Comparison of ENCODE assay signal across 25 mouse cellular contexts in genomic region chr3:120000281-120000680, GRCm38 (mm10).
DNase-seq lines count a peak whose midpoint lies in the region; ATAC-seq lines count a peak whose summit lies in the region.
"Had no signal": no experiment of that assay in that cellular context is flagged by ENCODE, and none has a peak within 500 bp of the region (broad histone marks: within the 10 kb centered on the region; RNA-seq: fewer than 3 reads in every experiment).

No protein-coding gene starts in this region.

- H3K27ac ChIP-seq in lung, embryonic 16.5 days (ENCODE audit: low read length): no peak overlapping the region
- H3K27ac ChIP-seq: embryonic facial prominence, embryonic 12.5 days; heart, embryonic 13.5 days; hindbrain, postnatal 0 days; limb, embryonic 13.5 days; liver, embryonic 14.5 days; midbrain, embryonic 10.5 days; neural tube, embryonic 15.5 days had no signal

- no peaks in the 10 kb centered on the region for H3K9me3 ChIP-seq in lung, embryonic 16.5 days (ENCODE audit: control insufficient read depth, low read length)
- H3K9me3 ChIP-seq: embryonic facial prominence, embryonic 12.5 days; heart, embryonic 13.5 days; limb, embryonic 13.5 days; midbrain, embryonic 10.5 days; neural tube, embryonic 15.5 days had no signal

- H3K36me3 ChIP-seq in lung, embryonic 16.5 days (ENCODE audit: control insufficient read depth, insufficient read depth, low read length): no peaks in the 10 kb centered on the region
- H3K36me3 ChIP-seq: embryonic facial prominence, embryonic 12.5 days; heart, embryonic 13.5 days; limb, embryonic 13.5 days; midbrain, embryonic 10.5 days; neural tube, embryonic 15.5 days had no signal

- no peak overlapping the region for H3K9ac ChIP-seq in lung, embryonic 16.5 days (ENCODE audit: low read length)
- H3K9ac ChIP-seq: embryonic facial prominence, embryonic 12.5 days; heart, embryonic 13.5 days; limb, embryonic 13.5 days; liver, embryonic 14.5 days; neural tube, embryonic 15.5 days had no signal

- peak; percentile 67 for ATAC-seq in lung, embryonic 16.5 days (ENCODE audit: low read depth)
- ATAC-seq: forebrain, embryonic 14.5 days; hindbrain, postnatal 0 days; intestine, embryonic 16.5 days had no signal

- H3K4me3 ChIP-seq in lung, embryonic 16.5 days (ENCODE audit: low read length): no peak overlapping the region
- H3K4me3 ChIP-seq: embryonic facial prominence, embryonic 12.5 days; erythroblast, embryonic 14.5 days; heart, embryonic 13.5 days; limb, embryonic 13.5 days; midbrain, embryonic 10.5 days; neural tube, embryonic 15.5 days had no signal

- H3K27me3 ChIP-seq in lung, embryonic 16.5 days (ENCODE audit: control insufficient read depth, insufficient read depth, low read depth, low read length): no peaks in the 10 kb centered on the region
- H3K27me3 ChIP-seq: embryonic facial prominence, embryonic 12.5 days; heart, embryonic 13.5 days; limb, embryonic 13.5 days; neural tube, embryonic 15.5 days had no signal

- WGBS in lung, embryonic 16.5 days: 40% methylated on average over 5 of the region's 5 CpGs

- H3K4me1 ChIP-seq in lung, embryonic 16.5 days (replicated peaks; ENCODE audit: control insufficient read depth, insufficient read depth, low read length): peaks cover 3% of the 10 kb centered on the region; the same call in 1 of the 2 replicates
- H3K4me1 ChIP-seq: embryonic facial prominence, embryonic 12.5 days; midbrain, embryonic 10.5 days had no signal

- no peak overlapping the region for H3K4me2 ChIP-seq in lung, embryonic 16.5 days (ENCODE audit: low read depth, low read length)
- H3K4me2 ChIP-seq: embryonic facial prominence, embryonic 12.5 days; heart, embryonic 13.5 days; limb, embryonic 13.5 days; neural tube, embryonic 15.5 days had no signal

- no peak for DNase-seq in lung, postnatal 14 days
- DNase-seq in NIH3T3 (ENCODE audit: low read depth) (peak; percentile 75), adipocyte (ENCODE audit: low spot score) (peak; percentile 90)
- peak; percentile 44 for DNase-seq in lung, postnatal 36 days
- DNase-seq in thymus, postnatal 0 days (ENCODE audit: low spot score): no peak
- DNase-seq in frontal cortex, adult 2 months (ENCODE audit: extremely low spot score in 1 of 2, low spot score in 1 of 2): no peak
- DNase-seq: adrenal gland, adult 2 months; cerebellum, adult 11-12 months; cerebellum, postnatal 14 days; gastrocnemius, postnatal 14 days; heart, adult 18-20 months; heart, postnatal 14 days; kidney, postnatal 36 days; right cerebral cortex, adult 18-20 months had no signal

Comparison
In these comparisons a context has a peak if more than half of its experiments do, and no peak if none do; other contexts are left out.
1. DNase-seq: peak in NIH3T3 (single experiment), adipocyte (single experiment) and lung, postnatal 36 days (single experiment); none in lung, postnatal 14 days (single experiment), thymus, postnatal 0 days (single experiment) and frontal cortex, adult 2 months (0 of 2).